Mouse (Mus musculus) hindbrain, embryonic 11.5 days (tissue): ENCODE data around the gene Ndel1. TPM values are rescaled to one million over a fixed set of nuclear protein-coding genes. Genes with fewer than 3 reads are reported as not detected.

ENCODE experiments used
- ATAC-seq: fragments of 200-750 bp; cut with Nextera tagmentation; 2 replicates; pipeline ENCODE4 v1.8.0; 2017; ENCODE audit warnings: mild to moderate bottlenecking, moderate TSS enrichment, moderate library complexity; ENCODE audit not compliant: low FRiP score
- DNase-seq: peaks from one replicate; pipeline ENCODE4 v3.0.0-alpha.2; 2015; ENCODE audit warnings: low spot score
- H3K27ac ChIP-seq: fragments of 300-500 bp; sonication (generic); 2 replicates; pipeline ENCODE4 v1.5.1; 2014; ENCODE audit warnings: mild to moderate bottlenecking, low read depth, low read length
- H3K27me3 ChIP-seq: fragments of 300-500 bp; sonication (generic); 2 replicates; pipeline ENCODE4 v1.6.1; 2014; ENCODE audit warnings: mild to moderate bottlenecking, low read length, moderate library complexity, mixed read lengths; ENCODE audit not compliant: control insufficient read depth, insufficient read depth
- H3K36me3 ChIP-seq: fragments of 300-500 bp; sonication (generic); 2 replicates; pipeline ENCODE4 v1.6.1; 2014; ENCODE audit warnings: mild to moderate bottlenecking, low read length, moderate library complexity, mixed read lengths; ENCODE audit not compliant: control insufficient read depth, insufficient read depth
- H3K4me1 ChIP-seq: fragments of 300-500 bp; sonication (generic); replicated peaks from 2 replicates; pipeline ENCODE4 v1.6.1; 2014; ENCODE audit warnings: low read length, mixed read lengths; ENCODE audit not compliant: control insufficient read depth, insufficient read depth
- H3K4me2 ChIP-seq: fragments of 300-500 bp; sonication (generic); replicated peaks from 2 replicates; pipeline ENCODE4 v1.6.1; 2014; ENCODE audit warnings: mild to moderate bottlenecking, low read depth, low read length
- H3K4me3 ChIP-seq: fragments of 300-500 bp; sonication (generic); 2 replicates; pipeline ENCODE4 v1.5.1; 2014; ENCODE audit warnings: low read depth, low read length
- H3K9ac ChIP-seq: fragments of 300-500 bp; sonication (generic); 2 replicates; pipeline ENCODE4 v1.6.1; 2014; ENCODE audit warnings: low read depth, low read length
- H3K9me3 ChIP-seq: fragments of 300-500 bp; sonication (generic); 2 replicates; pipeline ENCODE4 v1.6.1; 2016; ENCODE audit warnings: low read length; ENCODE audit not compliant: control insufficient read depth
- WGBS: fragments of 180-500 bp; shearing (Covaris S2); extraction: QIAGEN DNeasy Blood & Tissue Kit; methylation state at CpG from one replicate; pipeline ENCODE4 v1.1.7; 2014; 5-methylcytosine and 5-hydroxymethylcytosine counted together
- polyA plus RNA-seq: library from polyadenylated mRNA; unstranded; fragments of >200 nt; fragmentation: Nextera tagmentation; extraction: Ambion mirVana; gene quantifications from 2 replicates; pipeline ENCODE4 v1.2.1, GENCODE M21; 2014

Gene Ndel1
- polyA plus RNA-seq, 1 experiment from 2014 or later: 53.3 TPM

DNA sequence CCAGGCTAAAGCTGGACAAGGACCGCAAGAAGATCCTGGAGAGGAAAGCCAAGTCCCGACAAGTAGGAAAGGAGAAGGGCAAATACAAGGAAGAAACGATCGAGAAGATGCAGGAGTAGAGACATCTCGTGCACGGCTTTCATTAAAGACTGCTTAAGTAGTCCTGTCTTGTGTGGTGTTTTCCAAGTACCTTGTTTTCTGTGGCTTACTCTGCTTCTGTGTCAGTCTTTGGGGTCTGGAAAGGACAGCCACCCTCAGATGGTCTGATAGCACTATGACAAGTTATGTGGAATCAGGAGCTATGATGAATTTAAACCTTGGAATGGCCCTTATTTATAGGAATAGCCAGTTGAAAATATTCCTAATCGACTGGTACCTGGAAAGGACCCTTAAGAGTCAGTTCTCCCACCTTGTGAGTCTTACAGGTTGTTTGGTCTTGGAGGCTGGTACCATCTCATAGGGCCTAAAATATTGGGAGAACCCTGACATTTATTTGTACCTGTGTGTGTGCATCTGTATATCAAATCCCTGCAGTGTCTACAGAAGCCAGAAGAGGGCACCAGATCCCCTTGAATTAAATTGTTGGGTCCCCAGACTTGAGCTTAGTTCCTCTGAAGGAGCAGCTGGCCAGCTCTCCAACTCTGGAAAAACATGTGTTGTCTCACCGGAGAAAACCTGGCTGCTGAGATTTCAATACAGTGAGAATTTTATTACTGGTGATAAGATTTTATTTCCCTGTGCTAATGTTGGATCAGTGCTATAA is 32.9 kb upstream of the Ndel1 start:
- H3K4me3 ChIP-seq: no peak overlapping the region
- H3K27me3 ChIP-seq: no peaks in the 10 kb centered on the region
- H3K27ac ChIP-seq: no peak overlapping the region
- H3K9ac ChIP-seq: no peak overlapping the region
- ATAC-seq (no peak), DNase-seq (peak; percentile 88)
- no peaks in the 10 kb centered on the region for H3K9me3 ChIP-seq
- H3K4me2 ChIP-seq: no peak overlapping the region
- whole genome bisulfite sequencing: 95% methylated on average over 8 of the region's 8 CpGs
- H3K4me1 ChIP-seq: no peaks in the 10 kb centered on the region; the same call in 1 of the 2 replicates
- peaks cover 8% of the 10 kb centered on the region; the same call in 1 of the 2 replicates for H3K36me3 ChIP-seq

DNA sequence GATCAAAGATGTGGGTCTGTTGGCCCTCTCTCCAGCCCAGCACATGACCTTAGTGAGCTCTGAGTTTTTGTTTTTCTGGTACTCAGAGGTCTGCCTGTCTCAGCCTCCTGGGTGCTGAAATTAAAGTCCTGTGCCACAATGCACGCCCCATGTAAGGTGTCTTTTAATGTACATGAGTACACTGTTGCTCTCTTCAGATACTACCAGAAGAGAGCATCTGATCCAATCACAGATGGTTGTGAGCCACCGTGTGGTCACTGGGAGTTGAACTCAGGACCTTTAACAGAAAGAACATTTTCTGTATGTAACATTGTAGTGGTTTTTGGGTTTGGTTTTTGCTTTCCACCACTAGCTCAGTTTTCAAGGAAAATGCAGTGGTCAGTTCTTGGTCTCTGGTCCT is 32.1 kb upstream of the Ndel1 start:
- H3K4me3 ChIP-seq: no peak overlapping the region
- ATAC-seq (no peak), DNase-seq (no peak)
- no peak overlapping the region for H3K27ac ChIP-seq
- no peak overlapping the region for H3K9ac ChIP-seq
- no peak overlapping the region for H3K4me2 ChIP-seq
- H3K9me3 ChIP-seq: no peaks in the 10 kb centered on the region
- no peaks in the 10 kb centered on the region; the same call in 1 of the 2 replicates for H3K4me1 ChIP-seq
- H3K27me3 ChIP-seq: no peaks in the 10 kb centered on the region
- 88% methylated on average over 2 of the region's 2 CpGs for WGBS
- peaks cover 8% of the 10 kb centered on the region; the same call in 1 of the 2 replicates for H3K36me3 ChIP-seq

DNA sequence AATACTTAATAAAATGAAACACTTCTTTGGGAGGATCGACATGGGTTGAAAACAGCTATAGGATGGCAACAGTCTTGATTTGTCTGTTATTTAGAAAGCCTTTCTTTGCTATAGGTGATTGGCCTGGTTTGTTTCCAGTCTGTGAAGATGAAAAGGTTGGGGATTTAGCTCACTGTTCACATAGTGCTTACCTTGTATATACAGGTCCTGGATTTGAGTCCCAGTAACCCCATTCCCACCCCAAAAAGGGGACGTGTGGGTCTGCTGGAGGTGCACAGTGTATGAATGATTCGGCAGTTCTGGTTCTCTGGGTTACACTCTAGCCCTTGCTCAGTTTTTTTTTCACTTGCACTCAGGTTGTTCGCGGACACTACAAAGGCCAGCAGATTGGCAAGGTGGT is 31.2 kb upstream of the Ndel1 start:
- no peaks in the 10 kb centered on the region for H3K9me3 ChIP-seq
- 85% methylated on average over 5 of the region's 5 CpGs for WGBS
- no peak for ATAC-seq
- H3K9ac ChIP-seq: peak overlapping the region; percentile 99
- DNase-seq: no peak
- H3K27me3 ChIP-seq: no peaks in the 10 kb centered on the region
- H3K36me3 ChIP-seq: peaks cover 8% of the 10 kb centered on the region; the same call in 1 of the 2 replicates
- H3K4me2 ChIP-seq: peak overlapping the region; percentile 62
- H3K27ac ChIP-seq: no peak overlapping the region
- no peaks in the 10 kb centered on the region; the same call in 1 of the 2 replicates for H3K4me1 ChIP-seq
- peak overlapping the region; percentile 88 for H3K4me3 ChIP-seq

DNA sequence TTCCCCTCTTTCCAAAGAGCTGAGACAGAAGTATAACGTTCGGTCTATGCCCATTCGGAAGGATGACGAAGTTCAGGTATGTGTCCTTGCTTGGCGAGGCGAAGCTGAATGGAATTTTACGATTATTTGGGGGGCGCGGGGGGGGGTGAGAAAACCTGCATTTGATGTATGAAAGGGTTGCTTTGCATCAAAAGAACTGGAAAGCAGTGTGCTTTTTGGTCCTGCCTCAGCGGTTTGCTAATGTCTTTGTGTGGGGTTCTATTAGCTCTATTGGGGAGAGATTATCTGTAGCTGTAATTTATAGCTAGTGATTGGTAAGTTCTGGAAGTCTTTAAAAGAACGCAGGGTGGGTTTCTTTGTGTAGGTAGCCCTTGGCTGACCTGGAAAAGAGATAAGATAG is 30.7 kb upstream of the Ndel1 start:
- Histone ChIP-seq H3K4me1 (no peaks in the 10 kb centered on the region; the same call in 1 of the 2 replicates), H3K36me3 (peaks cover 8% of the 10 kb centered on the region; the same call in 1 of the 2 replicates), H3K4me2 (peak overlapping the region; percentile 62), H3K27ac (no peak overlapping the region), H3K4me3 (peak overlapping the region; percentile 88), H3K9ac (peak overlapping the region; percentile 99), H3K9me3 (no peaks in the 10 kb centered on the region), H3K27me3 (no peaks in the 10 kb centered on the region)
- no peak for ATAC-seq
- 7% methylated on average over 11 of the region's 11 CpGs for WGBS
- DNase-seq: no peak

DNA sequence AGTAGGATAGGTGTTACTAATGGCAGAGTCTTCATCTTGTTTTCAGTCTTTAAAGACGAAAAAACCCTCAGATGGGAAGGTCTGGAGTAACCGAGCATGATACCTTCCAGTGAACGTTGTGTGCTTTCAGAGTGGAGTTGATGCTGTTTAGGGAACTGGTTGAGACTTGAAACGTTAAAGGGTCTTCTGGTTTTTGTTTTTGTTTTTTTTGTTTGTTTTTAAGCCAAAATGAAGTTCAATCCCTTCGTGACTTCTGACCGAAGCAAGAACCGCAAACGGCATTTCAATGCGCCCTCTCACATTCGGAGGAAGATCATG is 30.3 kb upstream of the Ndel1 start:
- H3K4me1 ChIP-seq: no peaks in the 10 kb centered on the region; the same call in 1 of the 2 replicates
- WGBS: 3% methylated on average over 10 of the region's 10 CpGs
- 0 out of 2 replicates have a peak overlapping the region, but pooled peaks have one; percentile 88 for H3K27ac ChIP-seq
- H3K4me3 ChIP-seq: peak overlapping the region; percentile 88
- H3K9ac ChIP-seq: peak overlapping the region; percentile 99
- H3K4me2 ChIP-seq: peak overlapping the region; percentile 62
- DNase-seq: no peak
- ATAC-seq: no peak
- H3K36me3 ChIP-seq: peaks cover 8% of the 10 kb centered on the region; the same call in 1 of the 2 replicates
- H3K9me3 ChIP-seq: no peaks in the 10 kb centered on the region
- H3K27me3 ChIP-seq: no peaks in the 10 kb centered on the region

DNA sequence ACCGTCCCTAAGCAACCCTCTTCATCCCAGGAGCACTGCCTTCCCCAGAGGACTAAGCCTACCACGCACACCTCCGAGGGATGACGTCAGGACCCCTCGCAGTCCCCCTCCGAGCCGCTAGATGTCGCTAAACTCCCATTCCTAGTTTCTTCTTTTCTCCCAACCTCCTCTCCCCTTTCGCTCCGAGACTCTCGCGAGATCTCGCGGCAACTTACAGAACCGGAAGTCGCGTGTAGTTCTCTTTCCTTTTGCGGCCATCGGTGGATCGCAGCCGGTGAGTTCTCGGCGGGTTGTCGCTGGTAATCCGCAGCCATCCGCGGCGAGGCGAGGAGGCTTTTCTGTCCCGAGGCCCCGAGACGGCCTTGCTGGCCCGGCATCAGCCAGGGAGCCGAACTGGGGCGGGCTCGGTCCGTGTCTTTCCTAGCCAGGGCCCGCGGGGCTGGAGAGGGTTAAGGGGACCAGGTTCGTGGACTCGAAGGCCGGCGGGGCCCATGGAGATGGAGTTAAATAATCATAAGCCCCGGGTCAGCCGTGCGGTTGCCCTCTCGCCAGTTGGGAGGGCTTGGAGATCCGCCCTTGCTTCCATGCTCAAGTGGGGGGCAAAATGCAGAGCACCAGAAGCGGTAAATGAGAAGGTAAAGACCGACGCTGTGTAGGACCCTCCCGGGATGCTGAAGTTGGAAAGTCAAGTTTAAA is 29.8 kb upstream of the Ndel1 start, which contains the start of gene Rpl26:
Rpl26 (plus strand) TSS at position 233 of the 696 bp plus-strand sequence.
- ATAC-seq (peak; percentile 94), DNase-seq (peak; percentile 100)
- peak within 1 kb of the TSS; percentile 62 for H3K4me2 ChIP-seq
- H3K27me3 ChIP-seq: no peaks in the 10 kb centered on the region
- peak within 1 kb of the TSS; percentile 99 for H3K9ac ChIP-seq
- WGBS: under 1% methylated on average over 52 of the region's 52 CpGs
- no peaks in the 10 kb centered on the region; the same call in 1 of the 2 replicates for H3K4me1 ChIP-seq
- peaks cover 8% of the 10 kb centered on the region; the same call in 1 of the 2 replicates for H3K36me3 ChIP-seq
- peak within 1 kb of the TSS; percentile 88 for H3K27ac ChIP-seq
- H3K4me3 ChIP-seq: peak within 1 kb of the TSS; percentile 88
- no peaks in the 10 kb centered on the region for H3K9me3 ChIP-seq

DNA sequence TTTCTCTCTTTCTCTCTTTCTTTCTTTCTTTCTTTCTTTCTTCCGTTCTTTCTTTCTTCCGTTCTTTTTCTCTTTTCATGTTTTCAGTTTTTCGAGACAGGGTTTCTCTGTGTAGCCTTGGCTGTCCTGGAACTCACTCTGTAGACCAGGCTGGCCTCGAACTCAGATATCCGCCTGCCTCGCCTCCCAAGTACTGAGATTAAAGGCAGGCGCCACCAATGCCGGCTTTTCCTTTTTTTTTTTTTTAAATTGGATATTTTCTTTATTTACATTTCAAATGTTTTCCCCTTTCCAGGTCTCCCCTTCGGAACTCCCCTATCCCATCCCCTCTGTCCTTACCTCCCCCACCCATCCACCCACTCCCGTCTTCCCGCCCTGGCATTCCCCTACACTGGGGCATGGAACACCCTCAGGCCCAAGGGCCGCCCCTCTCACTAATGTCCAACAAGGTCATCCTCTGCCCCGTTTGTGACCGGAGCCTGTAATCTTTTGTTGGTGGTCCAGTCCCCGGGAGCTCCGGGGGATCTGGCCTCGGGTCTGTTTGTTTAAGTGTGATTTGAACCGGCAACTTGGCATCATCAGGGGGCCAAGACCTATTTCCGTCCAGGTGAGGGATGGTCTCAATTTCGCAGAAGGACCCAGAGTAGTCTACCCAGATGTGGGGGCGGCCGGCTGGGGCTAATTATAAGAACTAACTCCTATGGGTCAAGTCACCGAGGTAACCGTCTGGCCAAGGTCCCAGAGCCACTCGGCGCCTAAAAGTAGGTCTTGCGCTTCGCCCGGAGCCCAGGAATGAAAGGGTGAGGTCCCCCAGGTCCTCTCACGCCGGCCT is 29.1 kb upstream of the Ndel1 start:
- 26% methylated on average over 31 of the region's 31 CpGs for WGBS
- H3K4me3 ChIP-seq: peak overlapping the region; percentile 88
- peak; percentile 53 for ATAC-seq
- DNase-seq: no peak
- H3K27ac ChIP-seq: no peak overlapping the region
- H3K36me3 ChIP-seq: peaks cover 8% of the 10 kb centered on the region; the same call in 1 of the 2 replicates
- H3K9me3 ChIP-seq: no peaks in the 10 kb centered on the region
- no peaks in the 10 kb centered on the region; the same call in 1 of the 2 replicates for H3K4me1 ChIP-seq
- H3K27me3 ChIP-seq: no peaks in the 10 kb centered on the region
- H3K9ac ChIP-seq: peak overlapping the region; percentile 47; the same call in 1 of the 2 replicates
- H3K4me2 ChIP-seq: peak overlapping the region; percentile 57

DNA sequence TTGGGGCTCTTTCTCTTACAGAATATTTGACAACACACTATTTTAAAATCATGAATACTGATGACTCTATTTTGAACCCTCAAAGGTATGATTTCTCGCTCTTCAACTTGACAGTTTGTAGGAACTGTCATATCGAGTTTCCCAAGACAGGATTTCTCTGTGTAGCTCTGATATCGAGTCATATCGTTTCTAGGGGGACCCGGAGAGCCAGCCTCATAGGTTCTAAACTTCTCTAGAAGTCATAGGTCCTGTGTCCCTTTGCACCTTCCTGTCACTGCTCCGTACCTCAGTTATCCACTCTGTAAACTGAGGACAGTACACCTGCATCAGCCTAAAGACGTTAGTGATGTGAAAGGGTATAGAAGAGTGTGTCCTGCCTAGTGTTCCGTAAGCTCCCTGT is 28.2 kb upstream of the Ndel1 start:
- Histone ChIP-seq H3K4me2 (no peak overlapping the region), H3K27me3 (no peaks in the 10 kb centered on the region), H3K9me3 (no peaks in the 10 kb centered on the region), H3K36me3 (peaks cover 5% of the 10 kb centered on the region; the same call in 1 of the 2 replicates), H3K27ac (no peak overlapping the region), H3K4me1 (no peaks in the 10 kb centered on the region; the same call in 1 of the 2 replicates), H3K9ac (no peak overlapping the region), H3K4me3 (no peak overlapping the region)
- no peak for DNase-seq
- WGBS: 89% methylated on average over 8 of the region's 8 CpGs
- ATAC-seq: no peak
